Mouse (Mus musculus) heart, postnatal 14 days (tissue): ENCODE results near the gene Hcfc1. TPM values are rescaled to one million over a fixed set of nuclear protein-coding genes. Genes with fewer than 3 reads are reported as not detected.

ENCODE experiments used
- DNase-seq, 2 experiments: peaks; one replicate each; pipeline ENCODE4 v3.0.0; 2021 to 2022
- intact Hi-C: fragments of 180-260 bp; cut with DNase I; formaldehyde crosslinking; loops from one replicate; pipeline ENCODE4 v1.15.1; 2025
- total RNA-seq, 2 experiments: library from RNA; stranded (reverse); gene quantifications; 2 replicates each; pipeline ENCODE4 v1.2.3; 2021

Gene Hcfc1
- total RNA-seq, 2 experiments from 2014 or later: 46.5 to 49.8 TPM

- intact Hi-C loops: loop anchor here (2.0 to 10.0 kb wide), 3 partner anchors 150 to 276 kb away; partner anchors contain the start of genes Abcd1, Bcap31 and Slc6a8
- DNase-seq: peak; percentile 34 to 73
Measured at GRCm38 (mm10) chrX:73948647-73949046, 17.5 kb downstream of the Hcfc1 start.

- intact Hi-C loops: loop anchor here (5.0 to 10.0 kb wide), 2 partner anchors 232 to 275 kb away; partner anchors contain the start of genes Abcd1, Bcap31 and Slc6a8
- DNase-seq: no peak
Measured at GRCm38 (mm10) chrX:73946896-73947295, 19.3 kb downstream of the Hcfc1 start.

- intact Hi-C loops: loop anchor here (10.0 kb wide), 1 partner anchor 227 kb away; the partner anchor contains the start of genes Abcd1 and Bcap31
- DNase-seq: no peak
Measured at GRCm38 (mm10) chrX:73942294-73942693, 23.9 kb downstream of the Hcfc1 start.

GRCm38 (mm10) chrX:73941860-73942259 lies 24.3 kb downstream of the Hcfc1 start:
- intact Hi-C loops: loop anchor here (10.0 kb wide), 1 partner anchor 227 kb away; the partner anchor contains the start of genes Abcd1 and Bcap31
- no peak for DNase-seq

GRCm38 (mm10) chrX:73931871-73932270 lies 34.3 kb downstream of the Hcfc1 start:
- intact Hi-C loops: no loop called here
- DNase-seq: no peak

- DNase-seq: peak; percentile 65 to 71
- intact Hi-C loops: no loop called here
Measured at GRCm38 (mm10) chrX:73930402-73931062, 35.6 kb downstream of the Hcfc1 start, which contains the start of gene Renbp. Gene Renbp (minus strand): TSS chrX:73930850.

- DNase-seq: no peak
- intact Hi-C loops: loop anchor here (10.0 kb wide), 1 partner anchor 248 kb away; the partner anchor contains the start of gene Slc6a8
Measured at GRCm38 (mm10) chrX:73922550-73922882, 43.6 kb downstream of the Hcfc1 start.

- peak; percentile 88 to 90 for DNase-seq
- intact Hi-C loops: loop anchor here (10.0 kb wide), 1 partner anchor 247 kb away; the partner anchor contains the start of gene Slc6a8
Measured at GRCm38 (mm10) chrX:73921823-73922549, 44.2 kb downstream of the Hcfc1 start, which contains the start of the genes Arhgap4 and Naa10. Gene Arhgap4 (minus strand): TSS chrX:73921870. Gene Naa10 (minus strand): TSS chrX:73921944.

- intact Hi-C loops: loop anchor here (10.0 kb wide), 1 partner anchor 247 kb away; the partner anchor contains the start of gene Slc6a8
Measured at GRCm38 (mm10) chrX:73921285-73921822, 44.8 kb downstream of the Hcfc1 start.

GRCm38 (mm10) chrX:73918631-73919030 lies 47.5 kb downstream of the Hcfc1 start:
- intact Hi-C loops: no loop called here
- no peak for DNase-seq

More at GRCm38 (mm10) chrX:73921285-73921822, 44.8 kb downstream of the Hcfc1 start:
- DNase-seq: peak in 1 of 2 experiments; percentile 7

- intact Hi-C loops: no loop called here
- DNase-seq: no peak
Measured at GRCm38 (mm10) chrX:73916945-73917344, 49.2 kb downstream of the Hcfc1 start.

GRCm38 (mm10) chrX:73914827-73915703 lies 51.1 kb downstream of the Hcfc1 start:
- intact Hi-C loops: no loop called here
- DNase-seq: peak; percentile 81 to 87

- intact Hi-C loops: no loop called here
- DNase-seq: no peak
Measured at GRCm38 (mm10) chrX:73911588-73911987, 54.6 kb downstream of the Hcfc1 start.

GRCm38 (mm10) chrX:73911156-73911555 lies 55.0 kb downstream of the Hcfc1 start:
- intact Hi-C loops: no loop called here
- peak; percentile 7 to 16 for DNase-seq

- intact Hi-C loops: no loop called here
Measured at GRCm38 (mm10) chrX:73910451-73910850, 55.7 kb downstream of the Hcfc1 start.

GRCm38 (mm10) chrX:73910049-73910448 lies 56.1 kb downstream of the Hcfc1 start:
- intact Hi-C loops: no loop called here
- no peak for DNase-seq

More at GRCm38 (mm10) chrX:73910451-73910850, 55.7 kb downstream of the Hcfc1 start:
- no peak for DNase-seq

GRCm38 (mm10) chrX:73897959-73898358 lies 68.2 kb downstream of the Hcfc1 start:
- no peak for DNase-seq
- intact Hi-C loops: no loop called here

GRCm38 (mm10) chrX:73895719-73896118 lies 70.4 kb downstream of the Hcfc1 start, which contains the start of gene L1cam:
Gene L1cam (minus strand): TSS chrX:73896105.
- peak; percentile 39 to 48 for DNase-seq
- intact Hi-C loops: loop anchor here (2.0 kb wide), 1 partner anchor 97 kb away; no protein-coding TSS in a partner anchor

- no peak for DNase-seq
- intact Hi-C loops: no loop called here
Measured at GRCm38 (mm10) chrX:73892833-73893232, 73.3 kb downstream of the Hcfc1 start.
